Mouse (Mus musculus) adrenal gland, postnatal 25 days (tissue): ENCODE measurements around the gene Zfp799. TPM values are rescaled to one million over a fixed set of nuclear protein-coding genes. Genes with fewer than 3 reads are reported as not detected.
"Not testable (repeated sequence)": the region's sequence is repeated elsewhere in the genome, so short reads cannot be mapped to it uniquely, and the experiment has no call there.

ENCODE experiments used
- DNase-seq: peaks from one replicate; pipeline ENCODE4 v3.0.0; 2021; ENCODE audit warnings: mixed read lengths
- long read RNA-seq: library from polyadenylated mRNA; stranded (forward); transcript quantifications from one replicate; pipeline ENCODE4 v2.0.0, GENCODE M21; 2021
- total RNA-seq: library from RNA; stranded (reverse); gene quantifications from 2 replicates; pipeline ENCODE4 v1.2.3, GENCODE M21; 2021

Gene Zfp799
- total RNA-seq: 11.5 and 17.4 TPM in 2 replicates
- long read RNA-seq, partial matches to known transcripts: 0 of 2 reads
- long read RNA-seq, other reads (novel, unspliced or antisense): 2 of 2 reads

DNA sequence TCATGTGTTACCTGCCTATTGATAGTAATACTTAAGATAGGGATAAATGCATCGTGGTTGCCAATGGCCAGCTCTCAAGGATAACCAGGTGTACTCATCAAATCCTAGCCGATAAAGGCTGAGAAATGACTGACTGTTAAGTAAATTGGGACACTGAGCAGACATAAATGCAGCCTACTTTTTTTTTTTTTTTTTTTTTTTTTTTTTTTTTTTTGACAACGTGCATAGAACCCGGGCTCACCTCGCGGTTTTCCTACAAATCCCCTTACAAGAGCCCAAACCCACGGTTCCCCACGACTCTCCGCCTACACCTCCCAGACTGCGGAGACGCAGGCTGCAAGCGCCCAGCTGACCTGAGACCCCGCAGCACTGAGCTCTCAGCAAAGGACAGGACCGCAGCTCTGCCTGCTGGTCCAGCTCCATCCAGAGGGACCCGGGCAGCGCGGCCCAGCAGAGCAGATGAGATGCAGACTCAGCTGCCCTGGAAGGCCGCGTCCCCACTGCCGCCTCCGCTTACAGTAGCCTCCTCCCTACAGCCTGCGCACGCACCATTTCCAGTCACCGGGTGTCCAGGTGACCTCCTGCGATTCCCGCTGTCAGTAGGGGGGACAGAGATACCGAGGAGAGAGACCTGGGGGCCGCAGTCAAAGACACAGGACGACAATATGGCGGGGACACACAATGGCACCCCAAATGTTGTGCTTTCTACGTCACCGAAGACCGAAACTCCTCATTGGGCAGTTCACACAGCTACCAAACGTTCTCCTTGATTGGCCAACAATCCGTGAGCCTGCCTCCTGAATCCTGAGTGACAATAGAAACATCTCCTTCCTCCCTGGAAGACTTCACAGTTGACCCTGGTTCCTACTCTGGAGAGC, at the start of gene Zfp799:
Gene Zfp799, minus strand, starts transcription at position 722 of the 878 bp plus-strand sequence.
- DNase-seq: peak; percentile 65

DNA sequence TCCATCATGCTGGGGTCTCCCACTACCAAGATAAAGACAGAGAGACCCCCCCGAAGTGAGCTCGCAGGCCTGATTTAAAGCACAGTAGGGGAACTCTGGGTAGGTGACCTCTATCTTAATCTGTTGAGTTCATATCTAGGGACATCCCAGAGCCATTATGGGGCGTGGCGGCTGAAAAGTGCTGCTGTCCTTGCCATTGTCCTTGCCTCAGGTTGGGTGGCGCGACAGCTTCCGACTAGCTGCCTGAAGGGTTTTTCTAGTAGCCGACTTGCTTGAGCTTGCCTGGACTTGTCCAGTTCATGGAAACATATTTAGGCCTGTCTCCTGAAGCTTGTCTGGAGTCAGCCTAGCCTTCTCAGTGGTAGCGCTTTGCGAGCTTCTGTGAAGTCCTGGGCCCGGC, 48.7 kb upstream of the Zfp799 start:
- DNase-seq: no peak

DNA sequence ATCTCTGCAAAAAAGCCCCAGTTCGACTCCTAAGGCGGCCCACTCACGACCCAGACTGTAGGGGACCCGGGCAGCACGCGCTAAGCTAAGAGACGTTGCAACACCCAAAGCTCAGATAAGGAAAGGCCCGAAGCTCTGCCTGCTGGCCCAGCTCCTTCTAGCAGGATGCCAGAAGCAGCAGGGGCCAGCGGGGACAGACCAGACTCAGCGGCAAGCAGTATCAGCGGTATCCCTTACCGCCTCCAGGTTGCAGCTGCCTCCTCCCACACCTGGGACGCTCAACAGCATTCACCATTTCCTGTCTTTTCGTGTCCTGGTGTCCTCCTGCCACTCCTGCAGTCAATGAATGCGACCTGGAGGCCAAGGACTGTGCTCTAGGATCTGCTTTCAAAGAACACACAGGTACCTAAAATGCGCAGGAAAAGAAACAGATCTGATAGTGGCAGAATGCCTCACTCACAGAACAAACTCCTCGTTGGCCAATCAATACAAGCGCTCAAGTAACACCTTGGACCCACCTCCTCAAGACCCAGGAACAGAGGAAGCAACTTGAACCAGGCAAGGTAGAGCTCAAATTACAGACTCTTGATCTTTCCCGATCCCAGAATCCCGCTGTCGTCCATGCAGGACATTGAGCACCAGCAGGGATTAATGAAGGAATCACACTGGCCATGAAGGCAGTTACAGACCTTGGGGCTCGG, 47.6 kb upstream of the Zfp799 start:
- no peak for DNase-seq

DNA sequence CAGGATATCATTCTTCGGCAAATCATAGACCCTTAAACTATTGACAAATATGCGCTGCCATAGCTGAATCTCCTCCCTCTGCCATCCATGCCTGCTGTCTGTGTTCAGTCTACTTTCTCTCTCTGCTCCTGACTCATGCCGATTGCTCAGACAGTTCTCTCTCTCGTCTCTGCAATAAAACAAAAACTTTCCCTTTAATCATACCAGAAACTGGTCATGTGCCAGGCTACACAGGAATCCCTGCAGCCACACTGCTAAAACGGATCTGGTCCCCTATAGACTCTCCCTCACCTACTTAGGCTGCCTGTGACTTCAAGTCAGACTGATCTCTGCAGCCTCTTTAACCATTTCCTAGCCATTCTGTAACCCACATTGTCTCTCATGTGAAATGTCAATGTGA, 42.6 kb upstream of the Zfp799 start:
- no peak for DNase-seq

DNA sequence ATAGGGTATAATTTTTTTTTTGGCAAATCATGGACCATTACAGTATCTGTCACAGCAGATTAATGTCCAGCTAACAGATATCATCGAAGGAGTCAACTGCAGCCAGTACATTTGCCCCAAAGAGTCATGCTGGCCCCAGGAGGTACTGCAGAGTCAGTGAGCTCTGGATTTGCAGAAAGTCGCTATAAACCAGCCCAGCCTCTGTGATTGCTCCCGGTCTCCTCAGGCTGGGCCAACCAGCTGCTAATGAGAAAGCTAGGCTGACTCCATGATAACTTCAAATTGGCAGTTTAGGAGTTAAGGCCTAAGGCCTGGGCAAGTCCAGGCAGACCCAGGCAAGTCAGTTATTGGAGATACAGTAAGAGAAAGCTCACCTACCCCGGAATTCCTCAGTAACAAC, 42.0 kb upstream of the Zfp799 start:
- no peak for DNase-seq

DNA sequence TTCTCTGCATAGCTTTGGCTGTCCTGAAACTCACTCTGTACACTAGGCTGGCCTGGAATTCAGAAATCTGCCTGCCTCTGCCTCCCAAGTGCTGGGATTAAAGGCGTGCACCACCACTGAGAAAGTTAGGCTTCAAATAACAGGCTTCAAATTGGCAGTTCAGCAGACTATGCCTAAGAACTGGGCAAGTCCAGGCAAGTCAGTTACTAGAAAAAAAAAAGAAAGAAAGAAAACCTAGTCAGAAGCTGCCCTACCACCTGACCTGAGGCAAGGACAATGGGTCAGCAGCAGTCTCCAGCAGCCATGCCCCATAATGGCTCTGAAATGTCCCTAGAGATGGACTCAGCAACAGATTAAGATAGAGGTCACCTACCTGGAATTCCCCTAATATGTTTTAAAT, 41.4 kb upstream of the Zfp799 start:
- no peak for DNase-seq

DNA sequence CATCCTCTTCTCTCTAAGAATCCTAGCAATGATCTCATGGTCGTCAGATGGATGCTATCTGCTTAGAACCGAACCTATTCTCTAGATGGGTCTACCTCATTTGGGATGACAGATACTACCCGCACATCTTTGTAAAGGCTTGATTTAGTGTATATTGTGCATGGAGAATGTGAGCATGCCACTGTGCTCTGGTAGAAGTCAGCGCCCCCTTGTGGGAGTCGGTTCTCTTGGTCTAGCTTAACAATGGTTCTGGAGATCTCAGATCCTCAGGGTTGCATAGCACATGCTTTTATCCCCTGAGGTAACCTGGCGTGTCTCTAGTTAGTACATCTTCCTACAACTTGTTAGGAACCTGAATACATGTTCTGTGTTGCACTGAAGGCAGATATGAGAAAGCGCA, 37.2 kb upstream of the Zfp799 start:
- DNase-seq: not testable (repeated sequence)

DNA sequence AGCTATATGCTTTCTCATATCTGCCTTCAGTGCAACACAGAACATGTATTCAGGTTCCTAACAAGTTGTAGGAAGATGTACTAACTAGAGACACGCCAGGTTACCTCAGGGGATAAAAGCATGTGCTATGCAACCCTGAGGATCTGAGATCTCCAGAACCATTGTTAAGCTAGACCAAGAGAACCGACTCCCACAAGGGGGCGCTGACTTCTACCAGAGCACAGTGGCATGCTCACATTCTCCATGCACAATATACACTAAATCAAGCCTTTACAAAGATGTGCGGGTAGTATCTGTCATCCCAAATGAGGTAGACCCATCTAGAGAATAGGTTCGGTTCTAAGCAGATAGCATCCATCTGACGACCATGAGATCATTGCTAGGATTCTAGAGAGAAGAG, 26.7 kb upstream of the Zfp799 start:
- not testable (repeated sequence) for DNase-seq

DNA sequence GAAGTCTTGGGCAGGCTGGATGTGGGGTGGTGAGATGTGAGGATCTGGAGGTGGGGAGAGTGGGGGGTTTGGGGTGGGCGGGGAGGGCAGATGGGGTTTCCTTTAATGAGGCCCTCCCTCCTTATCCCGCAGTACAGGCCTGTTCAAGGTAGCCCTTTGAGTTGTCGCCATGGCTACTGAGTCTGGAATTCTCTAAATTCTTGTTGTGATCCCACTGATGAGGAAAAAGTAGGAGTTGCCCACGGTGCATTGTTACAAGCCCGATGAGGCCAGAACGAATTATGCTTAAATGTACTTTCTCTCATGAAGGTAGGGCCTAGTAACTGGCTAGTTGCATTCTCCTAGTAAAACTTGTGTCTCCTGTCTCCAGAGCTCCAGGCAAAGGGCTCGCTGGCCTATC, 21.5 kb upstream of the Zfp799 start:
- DNase-seq: no peak

DNA sequence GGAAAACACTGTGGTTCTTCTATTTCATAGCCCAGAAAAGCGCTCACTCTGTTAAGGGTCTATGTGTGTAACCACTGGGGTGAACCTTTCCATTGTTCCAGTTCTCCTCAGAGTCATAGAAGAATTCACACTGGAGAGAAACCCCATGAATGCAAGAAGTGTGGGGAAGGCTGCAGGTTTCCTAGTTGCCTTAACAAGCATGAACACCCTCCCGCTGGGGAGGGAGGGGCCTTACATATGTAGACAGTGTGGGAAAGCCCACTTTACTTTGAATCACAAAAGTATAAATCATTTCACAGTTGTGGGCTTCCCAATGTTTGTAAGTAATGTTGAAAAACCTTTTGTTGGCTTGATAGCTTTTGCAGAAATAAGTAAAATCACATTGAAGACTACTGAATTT, 11.3 kb upstream of the Zfp799 start:
- no peak for DNase-seq

DNA sequence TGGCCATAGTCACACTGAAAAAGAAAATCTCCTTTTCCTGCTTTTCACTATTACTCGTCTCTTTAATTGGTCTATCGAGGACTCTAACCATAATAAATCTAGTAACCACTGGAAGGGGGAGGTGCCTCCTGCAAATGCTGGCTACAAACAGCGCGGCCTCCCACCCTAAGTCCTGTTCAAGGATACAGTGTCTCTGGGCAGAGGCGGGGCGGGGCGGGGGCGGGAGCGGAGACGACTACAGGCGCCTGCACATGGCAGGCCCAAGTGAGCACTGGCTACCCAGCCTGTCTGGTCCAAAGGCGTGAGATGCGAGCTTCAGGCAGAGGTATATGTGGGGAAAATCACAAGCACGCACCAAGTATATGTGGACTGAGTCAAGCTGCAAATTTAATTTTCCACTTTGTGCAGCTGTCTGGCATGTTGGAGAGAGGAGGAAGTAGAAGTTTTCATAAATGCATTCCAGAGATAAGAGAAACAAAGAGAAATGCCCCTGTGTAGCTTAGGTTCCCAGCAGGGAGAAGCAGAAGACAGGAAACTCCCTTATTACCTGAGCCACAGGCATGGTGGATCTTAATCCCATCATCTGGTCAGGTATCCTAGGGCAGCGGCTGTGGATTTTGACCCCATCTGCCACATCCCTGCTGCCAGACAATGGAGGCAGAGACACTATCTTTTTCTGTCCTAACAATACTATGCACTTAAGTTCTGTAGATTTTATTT, 9.2 kb upstream of the Zfp799 start:
- DNase-seq: peak; percentile 30

DNA sequence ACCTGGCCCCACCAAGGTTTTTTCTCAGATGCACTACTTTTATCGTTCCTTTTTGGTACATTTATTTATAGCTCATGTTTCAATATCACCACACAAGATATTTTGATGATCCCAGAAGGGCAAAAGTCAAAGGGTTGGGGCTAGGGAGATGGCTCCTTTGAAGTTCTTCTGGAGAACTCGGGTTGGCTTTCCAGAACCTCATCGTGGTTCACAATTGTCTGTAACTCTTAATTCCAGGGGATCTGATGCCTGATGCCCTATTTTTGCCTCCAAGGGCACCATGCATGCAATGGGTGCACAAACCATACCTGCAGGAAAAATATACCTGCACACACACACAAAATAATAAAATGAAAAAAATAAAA, 339 bp upstream of the Zfp799 start:
- no peak for DNase-seq

DNA sequence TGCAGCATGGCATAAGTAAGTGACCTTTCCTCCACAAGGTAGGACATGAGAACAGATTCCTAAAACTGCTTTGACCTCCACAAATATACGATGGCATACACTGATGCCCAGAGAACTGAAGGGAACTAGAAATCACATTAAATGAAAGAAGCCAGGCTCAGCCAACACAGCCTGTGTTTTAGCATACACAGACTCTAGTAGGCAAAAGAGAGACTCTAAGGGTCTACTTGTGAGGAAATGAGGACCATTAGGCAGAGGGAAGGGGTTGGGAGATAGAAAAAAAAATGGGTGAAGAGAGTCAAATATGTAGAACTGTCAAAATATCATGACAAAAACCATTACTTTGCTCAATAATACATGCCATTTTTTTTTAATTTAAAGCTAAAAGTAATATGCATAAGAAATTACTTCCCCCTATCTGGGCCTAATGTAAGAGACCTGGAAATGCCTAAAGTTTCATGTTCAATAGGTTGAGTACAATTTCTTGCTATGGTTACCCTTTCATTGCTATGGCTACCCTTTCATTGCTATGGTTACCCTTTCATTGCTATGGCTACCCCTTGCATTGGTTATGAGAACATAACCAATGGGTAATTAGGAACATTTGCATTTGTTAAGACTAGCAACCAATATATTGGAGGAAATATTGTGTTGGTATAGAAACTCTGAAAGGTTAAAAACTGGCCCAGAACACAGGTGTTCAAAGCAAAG, 13.8 kb downstream of the Zfp799 start:
- DNase-seq: no peak

DNA sequence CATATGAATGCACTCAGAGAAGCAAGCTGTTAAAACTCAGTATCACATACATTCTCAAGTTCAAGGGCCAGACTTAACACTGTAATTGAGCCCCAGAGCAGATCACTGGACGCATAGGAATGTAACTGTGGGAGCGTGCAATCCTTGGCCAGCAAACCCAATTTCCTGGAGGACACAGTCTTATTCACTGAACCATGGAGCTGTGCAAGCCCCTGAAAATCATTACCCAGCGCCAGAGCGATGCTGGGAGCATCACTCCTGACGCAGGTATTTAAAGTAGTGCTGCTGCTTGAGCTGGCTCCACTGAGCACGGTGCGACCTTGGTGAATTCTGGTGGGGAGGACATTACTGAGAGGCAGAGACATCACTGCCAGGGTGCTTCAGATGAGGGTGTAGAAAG, 15.9 kb downstream of the Zfp799 start:
- DNase-seq: no peak

DNA sequence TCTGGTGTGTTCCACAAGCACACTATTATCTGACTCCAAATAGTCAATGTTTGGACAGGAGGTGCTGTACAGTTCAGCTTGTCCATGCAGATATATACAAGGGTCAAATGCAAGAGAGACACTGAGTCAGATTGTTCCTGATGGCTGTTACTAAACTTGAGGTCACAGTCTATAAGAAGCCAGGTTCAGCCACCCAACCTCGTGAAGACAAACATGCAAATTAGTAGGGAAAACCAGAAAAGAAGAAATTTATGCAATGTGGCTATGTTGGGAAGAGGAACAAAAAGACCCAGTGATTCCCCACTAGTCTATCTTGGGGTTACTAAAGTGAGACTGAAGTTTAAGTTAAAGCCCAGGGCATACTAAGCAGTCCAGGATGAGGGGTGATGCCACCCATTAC, 19.4 kb downstream of the Zfp799 start:
- DNase-seq: no peak

DNA sequence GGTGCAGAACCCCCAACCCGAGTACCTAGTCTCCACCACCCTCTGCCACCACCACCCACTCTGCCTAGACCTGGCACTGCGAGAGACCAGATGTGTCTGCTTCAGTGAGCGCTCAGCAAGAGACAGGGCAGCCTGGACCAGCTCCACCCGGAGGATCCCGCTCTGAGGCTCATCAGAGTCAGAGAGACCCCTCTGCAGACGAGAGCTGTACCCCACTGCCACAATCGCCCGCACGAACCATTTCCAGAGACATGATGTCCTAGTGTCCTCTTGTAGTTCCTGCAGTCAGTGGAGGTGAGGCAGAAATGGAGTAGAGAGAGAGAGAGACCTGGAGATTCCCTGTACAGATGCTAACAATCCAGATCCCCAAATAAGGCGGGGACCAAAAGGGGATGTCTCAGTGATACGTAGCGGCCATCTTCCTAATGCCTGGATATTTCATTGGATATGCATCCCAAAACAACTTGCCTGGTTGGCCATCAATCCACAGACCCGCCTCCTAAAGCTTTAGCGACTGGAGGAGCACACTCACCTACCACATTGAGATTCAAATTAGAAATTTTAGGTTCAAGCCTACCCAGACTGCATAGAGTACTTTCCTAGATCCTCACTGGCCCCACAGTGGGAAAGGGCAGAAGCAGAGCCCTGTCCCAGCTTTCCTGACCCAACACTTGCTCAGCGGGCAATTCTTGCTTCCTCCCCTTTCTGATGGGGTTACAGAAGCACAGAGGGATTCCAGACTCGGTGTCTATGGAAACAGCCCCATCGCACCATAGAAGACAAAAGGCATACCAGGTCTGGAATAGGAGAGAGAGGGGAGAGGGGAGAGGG, 20.3 kb downstream of the Zfp799 start, which contains the start of gene Zfp811:
Gene Zfp811, minus strand, starts transcription at position 388 of the 831 bp plus-strand sequence.
- DNase-seq: peak; percentile 2

DNA sequence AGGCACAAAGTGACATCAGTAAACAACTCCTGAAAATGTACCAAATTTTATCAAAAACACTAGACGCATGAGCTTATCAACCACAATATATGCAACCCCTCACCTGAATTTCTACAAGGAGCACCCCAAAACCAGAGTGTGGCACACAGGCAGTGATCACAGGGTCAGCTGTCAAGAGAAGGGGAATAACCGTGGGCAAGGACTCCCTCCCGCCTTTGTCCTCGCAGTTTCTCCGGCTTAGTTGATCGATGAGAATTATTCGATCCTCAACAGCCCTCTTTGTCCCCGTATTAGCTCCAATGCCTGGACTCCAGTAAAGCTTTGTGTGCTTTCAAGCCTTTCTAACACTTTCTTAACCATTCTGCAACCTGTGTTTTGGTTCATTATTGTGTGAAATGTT, 21.1 kb downstream of the Zfp799 start:
- no peak for DNase-seq

DNA sequence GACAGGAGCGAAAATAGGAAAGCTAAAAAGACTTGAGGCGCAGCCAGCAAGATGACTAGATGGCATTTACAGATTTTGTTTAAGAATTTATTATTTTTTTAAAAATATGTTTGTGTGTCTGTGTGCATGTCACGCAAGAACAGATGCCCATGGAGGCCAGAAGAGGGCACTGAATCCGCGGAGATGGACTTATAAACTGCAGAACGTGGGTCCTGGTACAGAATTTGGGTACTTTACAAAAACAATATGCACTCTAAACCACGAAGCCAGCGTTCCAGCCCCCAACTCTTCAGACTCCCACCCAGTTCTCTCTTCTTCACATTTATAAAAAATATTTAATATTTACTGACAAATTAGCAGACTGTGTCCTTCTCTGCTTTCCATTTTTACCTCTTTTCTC, 40.8 kb downstream of the Zfp799 start:
- no peak for DNase-seq

DNA sequence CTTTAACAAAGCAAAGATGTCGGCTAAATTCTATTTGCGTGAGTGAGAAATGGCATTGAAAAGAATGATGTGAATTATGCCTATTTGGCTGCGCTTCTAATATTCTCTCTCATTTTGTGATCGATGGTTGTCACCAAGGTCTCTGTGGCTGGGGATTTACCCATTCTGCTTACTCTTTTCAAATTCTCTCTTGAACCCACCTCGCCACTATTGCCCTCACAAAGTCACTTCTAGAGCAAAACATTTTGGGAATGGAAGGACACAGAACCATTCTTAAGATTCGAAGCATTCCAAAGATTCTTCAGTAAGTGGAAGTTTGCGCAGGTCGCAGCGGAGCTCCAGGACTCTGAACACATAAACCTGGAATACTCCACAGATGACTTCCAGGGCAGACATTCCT, 41.5 kb downstream of the Zfp799 start:
- DNase-seq: no peak

DNA sequence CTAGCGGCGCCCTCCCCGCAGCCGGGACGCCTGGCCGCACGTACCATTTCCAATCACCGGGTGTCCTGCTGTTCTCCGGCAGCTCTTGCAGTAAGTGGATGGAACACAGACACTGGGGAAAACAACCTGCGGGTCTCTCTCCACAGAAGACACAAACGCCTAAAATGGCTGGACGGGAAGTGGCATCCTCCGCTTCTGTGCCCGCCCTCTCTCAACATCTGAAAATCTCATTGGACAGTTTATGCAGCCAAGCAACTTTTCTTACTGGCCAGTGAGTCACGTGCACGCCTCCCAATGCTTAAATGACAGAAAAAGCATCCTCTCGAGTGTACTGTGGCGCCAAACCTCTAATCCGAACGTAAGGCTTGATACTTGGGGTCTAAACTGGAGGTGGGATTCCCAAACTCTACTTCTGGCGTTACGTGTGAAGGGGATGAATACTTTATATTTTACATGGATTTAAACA, 41.9 kb downstream of the Zfp799 start, which contains the start of gene Zfp871:
Gene Zfp871, minus strand, starts transcription at position 194 of the 466 bp plus-strand sequence.
- DNase-seq: peak; percentile 75
